Mouse (Mus musculus): ENCODE measurements around the gene Oaz1.

DNA sequence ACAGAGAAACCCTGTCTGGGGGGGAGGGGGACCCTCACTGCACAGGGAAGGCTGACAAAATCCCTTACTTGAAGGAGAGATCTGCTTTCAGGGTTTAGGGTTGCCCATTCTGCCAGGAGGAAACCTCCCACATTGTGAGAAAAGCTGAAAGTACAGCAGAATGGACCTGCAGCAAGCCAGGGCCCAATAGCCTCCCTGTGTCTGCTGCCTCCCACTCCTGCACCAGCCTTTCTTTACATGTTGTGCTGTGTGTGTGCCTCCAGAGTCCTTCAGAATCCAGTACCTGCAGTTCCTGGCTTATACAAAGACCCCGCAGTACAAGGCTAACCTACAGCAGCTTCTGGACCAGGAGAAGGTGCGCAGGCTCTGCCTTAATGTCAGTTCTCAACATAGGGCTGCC, 42.2 kb upstream of the Oaz1 start:
- TF ChIP-seq POLR2A (IDR thresholded peaks at IDR 0.05; ENCODE audit: borderline replicate concordance, control insufficient read depth, low read depth, low read length), result no peak
- TF ChIP-seq CTCF (IDR thresholded peaks at IDR 0.05; ENCODE audit: control insufficient read depth, insufficient read depth, low read length), result no peak
